Mouse (Mus musculus) cerebellum, adult 9-11 months (tissue): ENCODE results near the gene Src.

Experiments
- DNase-seq: peaks from one replicate; pipeline ENCODE4 v3.0.0; 2022

Gene Src

DNA sequence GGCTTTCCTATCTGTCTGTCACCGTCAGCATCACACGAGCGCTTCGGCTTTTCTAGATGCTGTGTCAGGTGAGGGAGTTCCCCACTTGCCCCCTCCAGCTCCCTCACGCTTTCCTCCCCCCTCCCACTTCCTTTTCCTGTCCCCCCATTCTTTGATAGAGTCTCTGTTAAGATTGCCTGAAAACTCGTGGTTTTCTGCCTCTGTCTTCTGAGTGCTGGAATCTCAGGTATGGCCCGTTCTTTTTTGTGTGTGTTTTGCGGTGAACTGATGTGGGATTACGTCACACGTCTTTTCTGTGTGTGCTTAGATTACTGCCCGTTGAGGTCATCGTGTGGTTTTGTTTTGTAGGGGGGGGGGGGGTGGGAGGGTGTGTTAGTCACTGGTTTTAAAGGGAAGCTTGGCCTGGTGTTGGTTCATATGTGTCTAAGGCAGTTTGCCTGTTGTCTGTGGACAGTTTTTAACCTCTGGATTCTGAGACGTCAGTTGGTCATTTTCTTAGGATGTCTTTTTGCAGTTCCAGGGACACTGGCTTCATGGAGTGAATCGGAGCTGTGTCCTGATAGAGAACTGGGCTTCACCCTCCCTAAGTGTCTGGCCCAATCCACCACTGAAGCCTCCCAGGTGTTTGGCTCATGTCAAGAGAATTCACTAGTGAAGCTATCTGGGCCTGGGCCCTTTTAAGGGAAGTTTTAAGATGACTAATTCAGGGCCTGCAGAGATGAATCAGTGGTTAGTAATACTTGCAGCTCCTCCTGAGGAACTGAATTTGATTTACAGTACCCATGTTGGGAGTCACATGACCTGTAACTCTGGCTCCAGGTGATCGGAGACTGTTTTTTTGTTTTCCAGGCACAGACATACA is 29.3 kb downstream of the Src start:
- no peak for DNase-seq

DNA sequence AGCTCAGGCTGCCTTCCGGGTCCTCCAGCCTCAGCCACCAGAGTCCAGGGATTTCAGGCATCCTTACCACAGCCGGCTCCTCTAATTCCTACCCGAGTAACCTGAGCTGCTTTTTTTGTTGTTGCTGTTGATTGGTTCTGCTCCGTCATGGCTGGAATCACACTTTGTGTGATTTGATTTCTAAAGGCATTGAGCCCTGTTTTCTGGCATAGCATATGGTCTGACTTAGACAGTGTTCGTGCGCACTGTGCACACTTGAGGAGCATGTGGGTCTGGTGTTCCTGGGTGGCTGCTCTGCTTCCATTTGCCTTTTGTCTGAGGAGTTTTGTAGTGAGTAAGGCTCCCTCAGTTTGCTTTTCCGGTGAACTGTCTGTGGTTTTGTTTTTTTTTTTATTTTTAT is 30.1 kb downstream of the Src start:
- DNase-seq, result no peak

DNA sequence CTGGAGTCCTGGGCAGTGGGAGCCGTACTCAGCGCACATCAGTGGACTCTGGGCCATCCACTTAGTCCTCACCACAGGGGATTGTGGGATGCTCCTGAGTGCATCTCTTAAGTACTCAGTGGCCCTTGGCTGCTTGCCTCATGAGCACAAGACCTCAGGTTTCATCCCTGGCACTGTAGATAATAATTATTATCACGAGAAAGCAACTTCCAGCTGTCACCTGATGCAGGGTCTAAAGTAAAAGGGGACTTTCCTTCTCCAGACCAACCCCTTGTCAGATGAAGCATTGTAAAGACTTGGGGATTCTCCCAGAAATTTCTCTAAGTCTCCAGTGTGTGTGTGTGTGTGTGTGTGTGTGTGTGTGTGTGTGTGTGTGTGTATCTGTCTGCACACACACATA is 32.7 kb downstream of the Src start:
- DNase-seq, result no peak

DNA sequence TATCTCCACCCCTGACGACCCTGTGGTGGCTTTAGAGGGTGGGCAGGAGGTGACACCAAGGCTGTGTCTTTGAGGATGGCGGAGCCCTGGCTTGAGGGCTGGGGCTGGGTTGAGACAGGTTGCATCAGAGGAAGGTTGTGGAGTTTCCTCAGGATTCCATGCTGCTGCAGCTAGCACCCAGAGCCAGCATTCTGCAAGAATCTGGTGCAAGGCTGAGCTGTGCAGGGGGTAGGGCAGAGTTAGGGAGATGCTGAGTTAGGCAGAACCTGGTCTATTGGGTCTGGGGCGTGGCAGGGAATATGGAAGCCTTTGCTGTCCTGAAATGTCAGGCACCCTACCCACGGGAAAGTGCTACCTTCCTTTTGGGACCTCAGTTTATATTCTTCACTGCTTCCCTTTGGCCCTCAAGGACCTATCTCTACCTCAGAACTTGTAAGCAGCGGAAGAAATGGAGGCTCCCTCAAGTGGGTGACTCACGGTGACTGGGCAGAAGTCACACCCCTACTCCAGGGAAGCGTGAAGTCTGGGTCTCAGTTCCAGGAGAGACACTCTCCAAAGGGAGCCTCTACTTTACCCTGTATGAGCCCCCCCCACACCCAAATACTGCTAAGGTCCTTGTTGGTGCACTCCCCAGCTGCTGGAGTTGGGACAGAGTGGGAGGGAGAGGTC is 33.3 kb downstream of the Src start:
- DNase-seq, result no peak

DNA sequence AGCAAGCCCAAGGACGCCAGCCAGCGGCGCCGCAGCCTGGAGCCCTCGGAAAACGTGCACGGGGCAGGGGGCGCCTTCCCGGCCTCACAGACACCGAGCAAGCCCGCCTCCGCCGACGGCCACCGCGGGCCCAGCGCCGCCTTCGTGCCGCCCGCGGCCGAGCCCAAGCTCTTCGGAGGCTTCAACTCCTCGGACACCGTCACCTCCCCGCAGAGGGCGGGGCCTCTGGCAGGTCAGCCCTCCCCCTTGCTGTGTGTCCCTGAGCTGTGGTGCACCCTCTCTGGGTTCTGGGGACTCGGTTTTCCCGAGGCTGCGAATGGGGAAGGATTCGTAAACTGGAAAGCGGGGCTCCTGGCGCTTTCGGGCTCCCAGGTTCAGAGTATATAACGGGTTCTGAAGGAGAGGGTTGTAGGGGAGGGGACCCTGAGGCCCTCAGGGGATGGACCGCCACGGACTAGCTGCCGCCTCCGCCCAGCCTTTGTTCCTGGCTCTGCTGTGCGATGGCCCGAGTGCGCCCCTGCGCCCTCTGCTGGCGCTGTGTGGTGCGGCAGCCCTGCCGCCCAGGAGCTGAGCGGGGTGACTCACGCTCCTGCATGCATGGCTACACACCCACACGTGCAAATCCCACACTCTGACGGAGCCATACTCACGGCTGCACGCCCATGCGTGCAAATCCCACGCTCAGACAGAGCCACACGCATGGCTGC is 39.0 kb downstream of the Src start:
- DNase-seq, result peak; percentile 86

DNA sequence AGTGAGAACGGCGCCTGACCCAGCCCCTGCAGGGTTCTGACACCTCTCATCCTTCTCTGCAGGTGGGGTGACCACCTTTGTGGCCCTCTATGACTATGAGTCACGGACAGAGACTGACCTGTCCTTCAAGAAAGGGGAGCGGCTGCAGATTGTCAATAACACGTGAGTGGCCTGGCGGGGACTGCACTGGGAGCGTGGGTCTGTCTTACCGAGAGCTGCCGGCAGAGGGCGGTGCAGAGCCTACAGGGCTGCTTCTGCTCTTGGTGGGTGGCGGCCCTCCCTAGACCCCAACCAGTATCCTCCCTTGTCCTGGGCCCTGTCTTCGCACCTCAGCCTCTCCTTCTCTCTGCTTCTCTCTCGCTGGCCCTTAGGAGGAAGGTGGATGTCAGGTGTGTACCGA is 40.2 kb downstream of the Src start:
- DNase-seq, result peak; percentile 60

DNA sequence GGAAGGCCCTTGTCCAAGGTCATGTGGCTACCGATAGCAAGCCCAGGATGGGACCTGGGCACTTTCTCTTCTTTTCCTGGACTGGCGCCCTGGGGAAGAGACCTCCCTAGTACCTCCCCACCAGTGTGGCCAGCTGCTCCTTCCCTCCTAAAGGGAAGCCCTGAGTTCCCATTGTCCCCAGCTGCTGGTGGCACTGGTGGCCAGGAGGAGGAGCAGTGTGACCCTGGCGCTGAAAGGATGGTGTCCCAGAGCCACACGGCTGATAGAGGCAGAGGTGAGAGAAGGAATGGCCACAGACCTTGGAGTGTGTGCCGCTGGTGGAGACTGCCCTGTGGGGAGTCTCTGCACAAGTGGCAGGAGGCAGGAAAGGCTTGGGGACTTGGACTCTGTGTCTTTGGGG is 41.5 kb downstream of the Src start:
- no peak for DNase-seq

DNA sequence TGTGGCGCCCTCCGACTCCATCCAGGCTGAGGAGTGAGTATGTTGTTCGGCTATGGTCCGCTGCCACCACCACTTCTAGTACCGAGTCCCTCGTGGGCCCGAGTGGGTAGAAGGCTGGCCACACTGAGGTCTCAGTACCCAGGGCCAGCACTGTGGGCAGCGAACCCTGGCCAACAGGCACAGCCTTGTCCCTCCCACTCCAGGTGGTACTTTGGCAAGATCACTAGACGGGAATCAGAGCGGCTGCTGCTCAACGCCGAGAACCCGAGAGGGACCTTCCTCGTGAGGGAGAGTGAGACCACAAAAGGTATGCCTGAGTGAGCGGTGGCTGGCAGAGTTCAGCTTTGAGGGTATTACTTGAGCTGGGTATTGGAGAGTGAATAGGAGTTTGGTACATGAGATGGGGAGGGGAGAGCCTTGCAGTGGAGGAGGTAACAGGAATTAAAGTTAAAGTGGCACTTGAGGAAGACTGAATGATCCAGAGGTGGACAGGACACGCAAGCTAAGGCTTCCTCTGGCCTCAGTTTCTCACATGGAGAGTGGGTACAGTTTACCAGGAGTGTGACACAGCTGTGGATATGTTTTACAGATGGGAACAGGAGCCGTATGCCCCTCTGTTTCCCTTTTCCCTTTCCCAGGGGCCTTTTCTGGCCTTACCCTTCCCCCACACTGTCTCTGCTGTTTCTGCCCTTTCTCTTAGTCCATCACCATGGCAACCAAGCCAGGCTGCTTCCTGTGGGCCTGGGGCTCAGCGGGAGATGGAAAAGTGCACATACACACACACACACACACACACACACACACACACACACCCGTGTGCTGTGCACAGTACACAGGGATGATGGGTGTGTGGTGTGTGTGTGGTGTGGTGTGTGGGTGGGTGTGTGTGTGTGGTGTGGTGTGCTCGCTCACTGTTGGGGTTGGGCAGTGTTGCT is 44.8 kb downstream of the Src start:
- DNase-seq, result peak; percentile 3

DNA sequence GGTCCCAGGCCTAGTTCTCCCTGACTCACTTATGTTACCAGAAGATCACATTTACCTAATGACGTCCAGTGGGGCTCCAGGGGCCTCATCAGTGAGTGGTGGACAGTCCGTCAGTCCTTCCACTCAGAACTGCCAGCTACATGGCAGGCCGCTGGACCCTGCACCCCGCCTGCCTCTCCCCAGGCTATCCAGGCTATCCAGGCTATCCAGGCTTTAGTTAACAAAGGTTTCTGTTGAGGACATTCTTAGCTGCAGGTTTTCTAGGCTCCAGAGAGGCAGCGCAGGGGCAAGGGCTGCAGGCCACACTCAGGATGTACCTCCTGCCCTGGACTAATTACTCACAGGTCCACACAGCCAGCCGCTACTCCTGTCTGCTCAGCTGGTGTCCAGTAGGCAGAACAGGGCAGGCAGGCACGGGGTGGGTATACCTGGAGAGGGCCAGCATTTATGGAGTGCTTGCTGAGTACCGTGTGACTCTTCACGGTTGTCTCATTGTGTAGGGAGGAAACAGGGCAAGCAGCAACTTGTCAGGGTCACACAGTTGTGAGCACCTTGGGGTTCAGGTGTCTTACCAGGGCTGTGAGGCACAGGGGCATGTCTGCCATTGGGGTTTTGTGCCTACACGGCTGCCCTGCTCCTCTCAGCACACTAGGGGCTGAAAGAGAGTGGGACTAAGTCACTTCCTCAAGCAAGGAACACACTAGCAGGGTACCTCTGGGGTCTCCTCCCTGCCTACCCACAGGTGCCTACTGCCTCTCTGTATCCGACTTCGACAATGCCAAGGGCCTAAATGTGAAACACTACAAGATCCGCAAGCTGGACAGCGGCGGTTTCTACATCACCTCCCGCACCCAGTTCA is 45.9 kb downstream of the Src start:
- DNase-seq, result no peak

DNA sequence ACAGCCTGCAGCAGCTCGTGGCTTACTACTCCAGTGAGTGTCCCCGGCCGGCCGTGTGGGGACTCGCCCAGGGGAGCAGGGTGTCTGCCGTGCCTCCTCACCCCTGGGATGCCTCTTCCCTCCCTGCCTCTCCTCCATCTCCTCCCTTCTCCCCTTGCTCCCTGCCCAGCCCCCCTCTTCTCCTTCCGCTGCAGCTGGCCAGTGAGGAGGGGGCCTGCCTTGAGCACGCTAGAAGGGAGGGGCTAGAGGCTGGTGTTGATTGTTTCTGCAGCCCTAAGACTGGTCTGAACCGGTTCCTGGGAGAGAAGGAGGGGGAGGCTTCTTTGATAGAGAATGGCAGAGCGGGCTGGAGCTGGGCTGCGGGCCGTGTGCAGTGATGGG is 46.5 kb downstream of the Src start:
- no peak for DNase-seq

DNA sequence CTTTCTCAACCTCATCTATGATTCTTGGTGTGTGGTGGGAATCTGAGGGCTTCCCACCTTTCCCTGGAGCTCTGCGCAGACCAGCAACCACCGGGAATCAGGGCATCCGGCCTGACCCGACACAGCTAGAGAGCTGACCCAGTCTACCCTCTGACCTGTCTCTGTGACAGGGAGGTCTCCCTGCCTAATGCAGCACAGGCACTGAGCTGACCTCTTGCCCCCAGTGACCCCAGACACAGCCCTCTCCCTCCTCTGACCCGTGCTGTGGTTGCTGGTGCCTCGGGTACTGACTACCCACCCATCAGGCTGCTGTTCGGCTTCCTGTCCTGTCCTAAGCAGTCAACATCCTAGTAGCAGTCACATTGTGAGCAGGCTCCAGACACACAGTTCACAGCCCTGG is 48.6 kb downstream of the Src start:
- DNase-seq, result no peak

DNA sequence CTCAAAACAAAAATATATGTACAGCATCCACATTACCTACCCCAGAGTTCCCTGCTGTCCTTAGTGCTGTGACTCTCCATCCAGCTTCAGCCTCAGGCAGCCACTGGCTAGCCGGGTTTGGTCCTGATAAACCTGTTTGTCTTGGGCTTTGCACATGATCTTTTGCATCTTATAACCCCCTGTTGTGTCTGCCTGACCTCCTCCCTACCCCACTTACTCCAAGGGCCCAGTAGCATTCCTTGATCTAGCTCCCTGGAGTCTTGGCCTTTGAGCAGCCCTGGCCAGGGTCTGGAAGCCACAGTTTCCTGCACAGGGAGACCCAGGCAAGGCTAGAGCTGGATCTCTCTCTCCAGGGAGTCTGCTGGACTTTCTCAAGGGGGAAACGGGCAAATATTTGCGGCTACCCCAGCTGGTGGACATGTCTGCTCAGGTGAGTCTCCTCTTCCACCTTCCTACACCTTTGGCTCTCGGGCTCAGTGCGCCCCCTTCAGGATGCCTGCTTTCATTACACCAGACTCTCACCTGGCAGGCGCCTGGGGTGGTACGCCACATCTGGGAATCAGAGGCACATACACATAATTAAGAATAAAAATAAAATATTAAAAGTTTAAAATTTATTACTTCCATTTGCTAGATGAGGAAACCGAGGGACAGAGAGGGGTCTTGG is 50.0 kb downstream of the Src start:
- no peak for DNase-seq

DNA sequence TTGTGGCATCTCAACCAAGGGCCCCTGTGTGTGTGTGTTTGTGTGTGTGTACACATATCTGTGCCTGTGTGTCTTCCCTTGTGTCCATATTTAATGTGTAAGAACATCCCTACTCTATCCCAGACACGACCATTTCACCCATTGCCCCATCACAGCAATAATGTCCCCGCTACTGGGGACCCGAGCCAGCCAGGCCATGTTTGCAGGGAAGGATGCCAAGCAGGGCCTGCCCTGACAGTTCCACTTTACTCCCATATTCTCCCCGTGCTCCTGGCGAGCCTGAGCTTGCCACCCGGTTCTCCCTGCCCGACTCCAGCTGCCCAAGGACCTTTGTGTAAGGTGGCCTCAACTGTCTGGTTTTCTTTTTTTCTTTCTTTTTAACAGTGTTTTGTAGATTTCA is 53.0 kb downstream of the Src start:
- DNase-seq, result no peak

DNA sequence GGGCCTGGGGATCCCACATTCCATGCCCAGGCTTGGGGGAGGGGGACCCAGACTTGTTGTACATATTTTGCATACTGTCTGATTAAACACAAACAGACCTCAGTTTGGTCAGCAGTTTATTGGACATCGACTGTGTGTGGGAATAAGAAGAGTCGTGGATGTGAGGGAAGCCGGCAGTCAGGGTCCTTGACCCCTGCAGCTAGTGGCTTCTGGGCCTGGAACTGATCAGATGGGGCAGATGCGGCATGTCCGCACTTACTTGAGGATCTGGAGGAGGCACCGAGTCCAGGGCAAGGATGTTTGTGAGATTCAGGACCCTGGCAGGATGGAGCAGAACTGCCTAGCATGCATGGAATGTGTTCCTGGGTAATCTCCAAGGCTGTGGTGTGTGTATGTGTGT is 53.5 kb downstream of the Src start:
- DNase-seq, result no peak

DNA sequence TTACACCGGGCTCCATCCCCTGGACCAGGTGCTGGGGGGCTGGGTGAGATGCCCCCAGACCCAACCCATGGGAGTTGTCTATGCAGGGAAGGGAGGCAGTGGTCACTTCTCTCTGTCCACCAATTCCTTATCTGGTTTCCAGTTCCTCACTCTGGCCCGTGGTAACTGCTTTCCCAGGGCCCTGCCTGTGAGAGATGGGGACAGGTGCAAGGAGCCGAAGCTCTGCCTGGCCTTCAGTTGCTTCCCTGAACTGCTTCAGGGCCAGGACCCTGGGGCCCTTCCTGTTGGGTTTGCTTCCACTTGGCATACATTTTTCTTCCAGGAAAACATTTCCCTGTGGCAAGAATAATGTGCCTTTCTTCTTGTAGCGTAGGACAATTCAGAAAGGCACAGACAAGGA is 54.2 kb downstream of the Src start:
- no peak for DNase-seq

DNA sequence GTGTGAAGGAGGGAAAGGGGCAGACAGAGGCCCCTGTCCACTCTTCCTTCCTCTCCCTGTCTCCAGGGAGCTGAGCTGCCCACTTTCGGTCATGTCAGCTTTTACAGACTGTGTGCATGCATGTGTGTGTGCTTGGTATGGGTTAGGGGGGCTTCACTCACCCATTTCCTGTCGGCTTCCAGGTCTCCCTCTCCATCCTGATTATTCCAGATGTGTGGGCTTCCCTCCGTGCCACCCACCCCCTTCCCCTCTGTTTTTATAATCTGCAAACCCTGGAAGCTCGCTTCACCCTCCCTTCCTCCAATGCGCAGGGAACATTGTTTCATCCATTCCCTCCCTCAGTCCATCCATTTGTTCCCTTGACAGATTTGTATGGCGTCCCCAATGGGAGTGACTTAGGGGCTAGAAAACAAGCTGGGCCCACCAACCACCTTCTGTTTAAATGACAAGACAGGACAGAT is 56.1 kb downstream of the Src start:
- DNase-seq, result no peak

DNA sequence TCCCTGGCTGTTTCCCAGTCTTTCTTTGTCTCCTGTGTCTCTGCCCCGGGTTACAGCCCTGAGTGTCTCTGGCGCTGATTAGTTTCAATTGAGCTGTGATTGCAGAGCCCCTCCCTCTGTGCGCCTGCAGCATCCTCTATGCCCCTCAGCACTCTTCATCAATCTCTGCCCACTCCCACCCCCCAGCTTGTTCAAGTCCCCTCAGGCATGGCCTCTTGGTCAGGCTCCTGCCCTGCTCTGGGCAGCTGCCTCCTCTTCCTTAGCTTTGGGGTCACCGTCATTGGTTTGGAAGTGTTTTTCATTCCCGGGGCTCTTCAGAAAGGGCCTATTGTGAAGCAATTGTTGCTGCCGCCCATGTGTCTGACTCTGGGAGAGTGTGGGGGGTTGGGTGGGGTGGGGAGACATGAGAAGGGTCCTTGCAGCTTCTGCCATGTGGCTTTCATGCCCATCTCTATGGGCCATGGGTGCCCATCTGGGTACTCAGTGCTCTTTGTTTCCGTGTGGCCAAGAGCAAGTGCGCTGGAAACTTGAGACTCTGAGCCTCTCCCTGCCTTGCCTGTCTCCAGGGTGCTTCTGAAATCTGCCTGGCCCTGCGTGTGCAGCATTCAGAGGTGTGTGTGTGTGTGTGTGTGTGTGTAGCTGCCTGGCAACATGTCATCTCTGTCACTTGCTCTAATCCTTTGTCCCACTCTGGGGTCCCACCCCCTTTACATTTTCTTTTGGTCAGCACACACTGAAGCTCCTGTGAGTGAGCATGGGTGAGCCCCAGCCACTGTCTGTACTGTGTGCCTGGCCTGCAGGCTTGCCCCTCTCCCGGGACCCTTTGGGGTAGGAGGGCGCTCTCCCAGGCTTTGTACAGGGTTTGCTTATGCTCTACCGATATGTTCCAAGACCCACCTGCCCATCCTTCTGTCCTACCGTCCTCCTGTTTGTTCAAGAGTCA is 57.5 kb downstream of the Src start:
- no peak for DNase-seq

DNA sequence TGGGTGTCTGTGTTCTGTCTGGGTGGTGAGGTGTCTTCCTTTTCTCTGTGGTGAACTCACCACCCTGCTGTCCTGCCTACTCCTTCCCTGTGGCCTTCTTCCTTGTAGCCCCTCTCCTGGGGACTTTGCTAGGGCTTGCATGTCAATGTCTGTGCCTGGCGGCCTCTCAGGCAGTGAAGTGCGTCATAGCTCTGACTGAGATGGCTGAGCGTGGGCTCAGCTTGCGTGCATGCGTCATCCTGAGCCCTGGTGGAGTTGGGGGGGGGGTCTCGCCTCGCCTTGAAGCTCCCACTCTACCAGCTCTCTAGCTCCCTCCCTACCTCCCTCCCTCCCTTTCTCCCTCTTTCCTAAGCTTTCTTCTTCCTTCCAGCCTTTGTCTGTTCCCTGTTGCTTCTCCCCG is 60.4 kb downstream of the Src start:
- no peak for DNase-seq

DNA sequence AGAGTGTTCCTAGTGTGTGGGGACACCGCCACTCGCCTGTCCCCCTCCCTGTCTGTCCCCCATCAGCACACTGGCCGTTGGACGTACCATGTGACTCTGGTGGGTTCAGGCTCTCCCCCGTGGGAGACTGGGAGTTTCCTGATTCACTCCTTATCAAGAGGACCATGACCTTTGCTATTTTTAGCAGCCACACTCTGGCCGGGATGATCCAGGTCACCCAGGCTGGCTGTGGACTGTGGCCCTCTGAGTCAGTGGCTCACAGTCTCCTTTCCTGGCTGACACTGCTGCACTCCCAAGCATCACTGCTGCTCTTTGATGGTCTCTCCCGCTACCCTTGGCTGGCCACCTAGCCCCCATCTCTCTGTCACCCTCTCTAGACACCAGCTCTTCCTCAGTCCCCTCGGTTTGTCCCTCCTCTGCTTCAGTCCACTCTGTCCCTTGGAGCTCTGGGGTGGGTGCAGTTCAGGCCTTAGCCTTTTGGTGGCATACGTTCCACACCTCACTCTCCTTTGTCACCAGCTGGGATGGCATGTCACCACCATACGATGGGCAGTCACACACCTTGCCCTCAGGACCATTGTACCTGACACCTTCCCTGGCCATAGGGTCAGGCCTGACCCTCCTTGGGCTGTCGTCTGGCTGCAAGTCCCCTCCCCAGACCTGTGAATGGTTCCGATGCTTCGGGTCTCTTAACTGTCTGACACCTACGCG is 61.8 kb downstream of the Src start:
- DNase-seq, result peak; percentile 29
